Mouse (Mus musculus) activated CD4-positive, CD25-positive, alpha-beta regulatory T cell (primary cell): ENCODE data around the gene Taf9. TPM values are rescaled to one million over a fixed set of nuclear protein-coding genes. Genes with fewer than 3 reads are reported as not detected.

Source experiments
- polyA plus RNA-seq, 2 experiments: library from polyadenylated mRNA; unstranded; fragments of 100-300 nt; shearing (Covaris generic); gene quantifications; one replicate each; pipeline ENCODE4 v1.2.1; 2017

The Taf9 gene
- 1 to 10 TPM; 3.3 to 9.9 TPM for polyA plus RNA-seq

GRCm38 (mm10) chr13:100651439-100652186 is at the start of gene Taf9:
TSS of gene Taf9 (plus strand) at chr13:100651579.

DNA sequence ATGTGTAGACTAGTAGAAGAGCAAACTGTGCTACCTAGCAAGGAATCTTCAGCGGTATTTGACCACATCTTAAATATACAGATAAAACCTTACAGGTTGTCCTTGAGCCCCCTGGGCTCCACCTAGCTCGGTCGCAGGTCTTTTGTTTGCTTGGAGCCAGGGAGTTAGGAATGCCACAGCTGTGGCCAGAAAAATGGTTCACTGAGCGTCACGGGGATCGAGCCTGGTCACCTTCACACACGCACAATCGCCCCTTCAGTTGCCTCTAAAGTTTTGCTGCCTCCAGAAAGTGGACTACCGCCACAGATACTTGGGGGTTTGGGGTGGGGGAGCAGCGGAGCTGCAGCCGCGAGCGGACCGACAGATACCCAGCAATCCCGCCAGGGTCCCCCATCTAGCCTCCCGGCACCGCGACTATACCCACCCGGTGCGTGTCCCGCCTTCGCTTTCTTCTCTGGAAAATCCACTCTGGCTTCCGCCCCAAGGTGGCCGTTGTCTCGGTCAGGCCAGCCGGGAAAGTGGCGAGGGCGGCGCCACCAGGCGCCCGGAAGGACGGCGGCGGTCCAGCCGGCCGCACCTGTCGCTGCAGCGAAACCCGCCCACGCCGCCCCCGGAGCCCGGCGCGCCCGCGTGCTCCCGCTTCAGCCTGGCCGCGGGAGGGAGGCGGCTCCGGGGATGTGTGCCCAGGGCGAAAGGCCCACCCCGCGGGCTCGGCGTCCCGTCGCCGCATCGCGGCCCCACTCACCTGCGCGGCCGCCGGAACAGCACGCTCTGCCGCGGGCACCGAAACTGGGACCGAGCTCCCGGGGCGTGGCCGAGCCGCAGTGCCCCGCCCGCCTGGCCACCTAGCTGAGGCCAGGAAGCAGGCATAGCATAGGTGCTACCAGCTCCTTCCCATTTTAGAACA is 34.9 kb upstream of the Taf9 start, which contains the start of gene Marveld2:
Gene Marveld2 (minus strand): TSS at position 791 of the 907 bp plus-strand sequence.

GRCm38 (mm10) chr13:100650550-100651438 is 585 bp upstream of the Taf9 start, which contains the start of the genes Ak6 and Rad17:
TSS of gene Ak6 (plus strand) at chr13:100650979.
TSS of gene Rad17 (minus strand) at chr13:100651051.

GRCm38 (mm10) chr13:100669291-100670022 is 18.1 kb downstream of the Taf9 start, which contains the start of gene Ccdc125:
TSS of gene Ccdc125 (plus strand) at chr13:100669717.

Other genes starting within 250 kb of the Taf9 start
- under 1 TPM in 1 of 2 experiments, not detected in 1; 0.09 TPM for gene Naip1, start 198.7 kb upstream of the Taf9 start, polyA plus RNA-seq
- 10 to 100 TPM; 44.2 to 46.1 TPM for gene Gtf2h2, start 159.0 kb upstream of the Taf9 start, polyA plus RNA-seq
- 1 to 10 TPM in 1 of 2 experiments, not detected in 1; 1.0 TPM for gene Ocln, start 98.9 kb upstream of the Taf9 start, polyA plus RNA-seq
- 1 to 10 TPM; 5.5 to 8.4 TPM for gene Marveld2, start 34.6 kb upstream of the Taf9 start, polyA plus RNA-seq
- gene Ak6, start 600 bp upstream of the Taf9 start, polyA plus RNA-seq, result 100 to 1,000 TPM; 116 to 165 TPM
- 10 to 100 TPM; 19.3 to 21.0 TPM for gene Rad17, start 528 bp upstream of the Taf9 start, polyA plus RNA-seq
- 10 to 100 TPM; 25.1 to 27.7 TPM for gene Ccdc125, start 18.1 kb downstream of the Taf9 start, polyA plus RNA-seq
- 10 to 100 TPM; 74.7 to 89.0 TPM for gene Cdk7, start 79.4 kb downstream of the Taf9 start, polyA plus RNA-seq
- 100 to 1,000 TPM in 1 of 2 experiments, 10 to 100 TPM in 1; 89.5 to 102 TPM for gene Mrps36, start 93.1 kb downstream of the Taf9 start, polyA plus RNA-seq
- gene Cenph, start 124.3 kb downstream of the Taf9 start, polyA plus RNA-seq, result 1 to 10 TPM; 7.1 to 8.8 TPM
- gene Ccnb1, start 135.0 kb downstream of the Taf9 start, polyA plus RNA-seq, result 10 to 100 TPM; 21.0 to 26.2 TPM
- 10 to 100 TPM; 48.3 to 52.9 TPM for gene Slc30a5, start 181.8 kb downstream of the Taf9 start, polyA plus RNA-seq